Mouse (Mus musculus) small intestine, adult 2 months (tissue): ENCODE measurements around the gene Nckap5. TPM values are rescaled to one million over a fixed set of nuclear protein-coding genes. Genes with fewer than 3 reads are reported as not detected.

Experiments
- H3K27ac ChIP-seq: fragments of 200-500 bp; 2 replicates; pipeline ENCODE4 v1.5.1; 2012; ENCODE audit warnings: low read depth, low read length, control low read depth, inconsistent platforms; ENCODE audit not compliant: insufficient read depth
- H3K27me3 ChIP-seq: fragments of 200-500 bp; 2 replicates; pipeline ENCODE4 v1.6.1; 2012; ENCODE audit warnings: mild to moderate bottlenecking, moderate library complexity, low read length, inconsistent platforms; ENCODE audit not compliant: control insufficient read depth, insufficient read depth
- H3K36me3 ChIP-seq: fragments of 200-500 bp; 2 replicates; pipeline ENCODE4 v1.6.1; 2012; ENCODE audit warnings: mild to moderate bottlenecking, low read length, control low read depth, inconsistent platforms; ENCODE audit not compliant: control insufficient read depth, insufficient read depth
- H3K4me1 ChIP-seq: fragments of 200-500 bp; 2 replicates; pipeline ENCODE4 v1.6.1; 2012; ENCODE audit warnings: low read length, inconsistent platforms, mixed read lengths; ENCODE audit not compliant: control insufficient read depth, insufficient read depth, insufficient read length
- H3K4me3 ChIP-seq: fragments of 200-500 bp; 2 replicates; pipeline ENCODE4 v1.5.1; 2012; ENCODE audit warnings: low read depth, mild to moderate bottlenecking, control low read depth, inconsistent platforms, low read length, moderate library complexity
- CTCF ChIP-seq: fragments of 200-500 bp; IDR thresholded peaks from 2 replicates; pipeline ENCODE4 v1.5.1; 2012; ENCODE audit warnings: low read depth, mild to moderate bottlenecking, control low read depth, inconsistent platforms, low read length, moderate library complexity, mixed read lengths; ENCODE audit not compliant: insufficient replicate concordance, insufficient read length; ENCODE audit errors: extremely low read depth
- POLR2A ChIP-seq: fragments of 200-500 bp; IDR thresholded peaks from 2 replicates; pipeline ENCODE4 v1.6.1; 2012; ENCODE audit warnings: low read depth, mild to moderate bottlenecking, control low read depth, inconsistent platforms, low read length, moderate library complexity
- WGBS: fragments of 180-500 bp; shearing (Covaris S2); methylation state at CpG from one replicate; pipeline ENCODE4 v1.1.7; 2018; 5-methylcytosine and 5-hydroxymethylcytosine counted together
- polyA plus RNA-seq: library from polyadenylated mRNA; depleted of rRNA; stranded (reverse); fragments of >200 nt; gene quantifications from 2 replicates; pipeline ENCODE4 v1.2.3, GENCODE M21; 2012

The Nckap5 gene
- polyA plus RNA-seq, 1 experiment, result 8.5 TPM

- no peaks in the 10 kb centered on the region for H3K4me1 ChIP-seq
- WGBS, result 67% methylated on average over 3 of the region's 3 CpGs
- TF ChIP-seq CTCF, result no peak
- no peak for TF ChIP-seq POLR2A
- H3K27me3 ChIP-seq, result no peaks in the 10 kb centered on the region
- no peak overlapping the region for H3K4me3 ChIP-seq
- H3K27ac ChIP-seq, result no peak overlapping the region
- H3K36me3 ChIP-seq, result no peaks in the 10 kb centered on the region
Observed at GRCm38 (mm10) chr1:126339250-126339649, 491.3 kb downstream of the Nckap5 start.

- TF ChIP-seq CTCF (no peak), POLR2A (no peak)
- Histone ChIP-seq H3K4me1 (no peaks in the 10 kb centered on the region), H3K36me3 (no peaks in the 10 kb centered on the region), H3K4me3 (no peak overlapping the region), H3K27me3 (no peaks in the 10 kb centered on the region), H3K27ac (no peak overlapping the region)
- 72% methylated on average over 4 of the region's 4 CpGs for WGBS
Observed at GRCm38 (mm10) chr1:126334202-126334601, 496.4 kb downstream of the Nckap5 start.

- Histone ChIP-seq H3K27me3 (no peaks in the 10 kb centered on the region), H3K4me3 (no peak overlapping the region)
- 64% methylated on average over 2 of the region's 2 CpGs for WGBS
Observed at GRCm38 (mm10) chr1:126332026-126332425, 498.6 kb downstream of the Nckap5 start.

GRCm38 (mm10) chr1:126320696-126321095, 509.9 kb downstream of the Nckap5 start:
- Histone ChIP-seq H3K27ac (no peak overlapping the region), H3K4me3 (no peak overlapping the region), H3K27me3 (no peaks in the 10 kb centered on the region), H3K4me1 (no peaks in the 10 kb centered on the region), H3K36me3 (no peaks in the 10 kb centered on the region)
- WGBS, result 88% methylated on average over 1 of the region's 1 CpGs
- TF ChIP-seq POLR2A, result no peak
- TF ChIP-seq CTCF, result no peak

More at GRCm38 (mm10) chr1:126332026-126332425, 498.6 kb downstream of the Nckap5 start:
- Histone ChIP-seq H3K36me3 (no peaks in the 10 kb centered on the region), H3K27ac (no peak overlapping the region), H3K4me1 (no peaks in the 10 kb centered on the region)
- no peak for TF ChIP-seq CTCF
- TF ChIP-seq POLR2A, result no peak

- H3K36me3 ChIP-seq, result no peaks in the 10 kb centered on the region
- H3K27me3 ChIP-seq, result no peaks in the 10 kb centered on the region
- H3K27ac ChIP-seq, result no peak overlapping the region
- TF ChIP-seq POLR2A (no peak), CTCF (no peak)
- H3K4me1 ChIP-seq, result no peaks in the 10 kb centered on the region
- 68% methylated on average over 11 of the region's 11 CpGs for WGBS
- H3K4me3 ChIP-seq, result no peak overlapping the region
Observed at GRCm38 (mm10) chr1:126317874-126318607, 512.6 kb downstream of the Nckap5 start.

GRCm38 (mm10) chr1:126317345-126317744, 513.3 kb downstream of the Nckap5 start:
- H3K27ac ChIP-seq, result no peak overlapping the region
- TF ChIP-seq POLR2A (no peak), CTCF (no peak)
- no peaks in the 10 kb centered on the region for H3K4me1 ChIP-seq
- no peak overlapping the region for H3K4me3 ChIP-seq
- no peaks in the 10 kb centered on the region for H3K36me3 ChIP-seq
- 71% methylated on average over 4 of the region's 4 CpGs for WGBS
- H3K27me3 ChIP-seq, result no peaks in the 10 kb centered on the region

- WGBS, result 63% methylated on average over 2 of the region's 2 CpGs
- no peak overlapping the region for H3K27ac ChIP-seq
- no peak for TF ChIP-seq CTCF
- no peak for TF ChIP-seq POLR2A
- no peak overlapping the region for H3K4me3 ChIP-seq
- no peaks in the 10 kb centered on the region for H3K27me3 ChIP-seq
- no peaks in the 10 kb centered on the region for H3K36me3 ChIP-seq
- H3K4me1 ChIP-seq, result no peaks in the 10 kb centered on the region
Observed at GRCm38 (mm10) chr1:126316866-126317265, 513.7 kb downstream of the Nckap5 start.

GRCm38 (mm10) chr1:126301129-126301528, 529.5 kb downstream of the Nckap5 start:
- WGBS, result 66% methylated on average over 2 of the region's 2 CpGs
- no peak overlapping the region for H3K27ac ChIP-seq
- H3K4me3 ChIP-seq, result no peak overlapping the region
- H3K36me3 ChIP-seq, result no peaks in the 10 kb centered on the region
- H3K27me3 ChIP-seq, result no peaks in the 10 kb centered on the region
- H3K4me1 ChIP-seq, result no peaks in the 10 kb centered on the region
- TF ChIP-seq POLR2A, result no peak
- TF ChIP-seq CTCF, result no peak
